Mouse (Mus musculus) MN1 (cell line): ENCODE data around the gene 1700017B05Rik.

Source experiments
- DNase-seq: peaks from one replicate; pipeline ENCODE4 v3.0.0-alpha.2; 2016; ENCODE audit warnings: low spot score

The 1700017B05Rik gene

GRCm38 (mm10) chr9:57271837-57272562 lies 9.6 kb upstream of the 1700017B05Rik start:
- DNase-seq, result no peak

- DNase-seq, result no peak
These were observed 8.7 kb upstream of the 1700017B05Rik start for GRCm38 (mm10) chr9:57271081-57271480.

DNA sequence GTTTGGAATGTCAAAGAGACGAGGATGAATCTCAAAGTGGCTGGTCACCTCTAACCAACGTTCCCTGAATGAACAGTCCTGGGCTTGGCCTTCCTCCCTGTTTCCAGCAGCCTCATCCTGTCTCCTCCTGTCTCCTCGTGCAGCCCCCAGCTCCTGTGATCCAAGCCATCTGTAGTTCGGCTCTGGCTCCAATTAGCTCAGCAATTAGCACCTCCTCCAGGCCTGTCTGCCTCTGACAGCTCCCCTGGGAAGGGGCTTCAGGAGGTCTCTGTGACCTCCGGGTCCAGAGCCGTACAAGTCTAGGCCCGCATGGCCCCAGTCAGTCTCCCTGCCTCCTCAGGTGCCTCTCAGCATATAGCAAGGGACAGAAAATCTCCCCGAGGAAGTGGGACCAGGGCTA lies 8.0 kb upstream of the 1700017B05Rik start:
- DNase-seq, result no peak

DNA sequence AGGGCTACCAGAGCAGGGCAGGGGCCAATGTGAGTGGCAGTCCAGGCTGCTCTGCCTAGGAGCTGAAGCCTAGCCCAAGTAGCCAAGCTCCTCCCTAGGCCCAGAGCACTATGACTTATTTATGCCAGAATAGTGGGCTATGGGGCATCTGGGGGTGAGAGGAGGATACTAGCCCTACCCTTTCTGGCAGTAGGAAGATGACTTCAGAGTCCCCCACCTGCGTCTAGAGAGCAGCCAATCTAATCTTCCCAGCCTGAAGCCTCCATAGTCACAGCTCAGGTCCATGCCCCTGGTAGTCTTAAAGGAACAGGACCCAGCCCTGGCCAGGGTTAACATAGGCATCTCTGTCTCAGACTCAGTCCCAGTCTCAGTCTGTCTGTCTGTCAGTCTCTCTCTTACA lies 7.0 kb upstream of the 1700017B05Rik start:
- DNase-seq, result no peak

DNA sequence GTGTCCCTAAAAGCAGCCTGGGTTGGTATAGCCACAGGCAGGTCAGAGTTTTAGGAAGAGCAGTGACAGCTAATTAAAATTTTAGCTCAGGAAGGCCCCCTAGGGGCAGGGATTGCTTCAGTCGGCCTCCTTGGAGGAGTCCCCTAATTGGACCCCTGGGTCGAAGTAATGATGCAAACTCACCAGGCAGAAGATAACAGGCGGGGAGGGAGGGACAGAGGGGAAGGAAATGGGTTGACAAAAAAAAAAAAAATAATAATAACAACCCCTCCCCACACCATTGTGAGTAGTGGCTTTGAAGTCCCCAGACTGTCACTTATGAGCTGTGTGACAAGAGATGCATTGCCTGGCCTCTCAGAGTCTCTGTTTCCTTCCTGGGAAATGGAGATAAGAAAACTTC lies 6.2 kb upstream of the 1700017B05Rik start:
- no peak for DNase-seq

GRCm38 (mm10) chr9:57268078-57268477 lies 5.7 kb upstream of the 1700017B05Rik start:
- no peak for DNase-seq

GRCm38 (mm10) chr9:57267421-57267820 lies 5.0 kb upstream of the 1700017B05Rik start:
- no peak for DNase-seq

- no peak for DNase-seq
These were observed 2.7 kb upstream of the 1700017B05Rik start for GRCm38 (mm10) chr9:57265125-57265524.

GRCm38 (mm10) chr9:57262795-57263684 lies 628 bp upstream of the 1700017B05Rik start:
- DNase-seq, result no peak

DNA sequence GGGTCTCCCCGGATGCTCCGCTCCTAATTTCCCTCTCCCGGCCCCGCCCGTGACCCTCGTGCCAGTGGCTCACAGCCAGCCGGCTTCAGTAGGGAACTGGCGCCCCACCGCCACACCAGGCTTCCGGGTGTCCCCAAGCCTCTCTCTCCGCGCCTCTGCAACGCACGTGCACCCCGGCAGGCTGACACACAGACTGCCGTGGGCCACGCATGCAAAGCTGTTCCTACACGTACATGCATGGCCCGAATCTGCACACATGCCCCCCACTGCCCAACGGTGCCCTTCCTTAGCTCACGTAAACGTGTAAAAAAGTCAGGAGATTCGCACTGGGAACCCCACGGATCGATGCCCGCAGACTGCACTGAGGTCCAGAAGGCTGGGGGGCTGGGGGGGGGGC lies 898 bp downstream of the 1700017B05Rik start:
- DNase-seq, result peak; percentile 43

DNA sequence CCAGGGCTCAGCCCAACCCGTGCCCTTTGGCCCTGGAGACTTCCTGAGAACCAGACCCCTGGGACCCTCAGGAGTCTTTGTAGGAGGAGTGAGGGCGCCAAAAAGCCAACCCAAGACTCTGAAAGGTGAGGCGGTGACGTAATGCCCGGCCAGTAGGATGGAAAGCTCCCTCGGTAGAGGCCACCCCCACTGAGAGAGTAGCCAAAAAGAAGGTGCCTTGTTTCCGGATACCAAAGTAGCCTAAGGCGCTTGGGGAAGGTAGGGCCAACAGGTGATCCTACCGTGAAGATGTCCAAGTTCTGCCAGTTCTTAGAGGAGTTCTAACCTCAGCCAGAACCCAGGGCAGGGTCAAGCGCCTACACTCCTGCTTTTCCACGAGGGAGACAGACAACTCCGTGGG lies 1.5 kb downstream of the 1700017B05Rik start:
- no peak for DNase-seq

- peak; percentile 94 for DNase-seq
These were observed 2.7 kb downstream of the 1700017B05Rik start for GRCm38 (mm10) chr9:57259736-57260135.

DNA sequence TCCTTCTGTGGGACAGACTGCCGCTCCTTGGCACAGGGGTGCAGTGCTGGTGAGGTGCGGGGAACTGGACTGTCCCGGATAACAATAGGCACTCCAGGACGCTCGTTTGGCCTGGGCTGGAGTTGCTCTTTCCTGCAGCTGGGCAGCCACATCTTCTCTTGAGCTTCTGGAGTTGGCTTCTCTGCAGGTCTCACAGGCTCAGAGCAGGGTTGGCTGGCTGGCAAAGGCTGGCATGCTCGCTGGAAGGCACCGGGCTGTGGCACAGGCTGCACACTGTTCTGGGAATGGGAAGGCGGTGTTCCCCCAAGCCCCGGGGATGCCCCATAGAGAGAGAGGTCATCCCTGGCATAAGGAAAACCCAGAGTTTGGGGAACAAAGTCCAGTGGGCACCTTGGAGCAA lies 4.8 kb downstream of the 1700017B05Rik start:
- no peak for DNase-seq

DNA sequence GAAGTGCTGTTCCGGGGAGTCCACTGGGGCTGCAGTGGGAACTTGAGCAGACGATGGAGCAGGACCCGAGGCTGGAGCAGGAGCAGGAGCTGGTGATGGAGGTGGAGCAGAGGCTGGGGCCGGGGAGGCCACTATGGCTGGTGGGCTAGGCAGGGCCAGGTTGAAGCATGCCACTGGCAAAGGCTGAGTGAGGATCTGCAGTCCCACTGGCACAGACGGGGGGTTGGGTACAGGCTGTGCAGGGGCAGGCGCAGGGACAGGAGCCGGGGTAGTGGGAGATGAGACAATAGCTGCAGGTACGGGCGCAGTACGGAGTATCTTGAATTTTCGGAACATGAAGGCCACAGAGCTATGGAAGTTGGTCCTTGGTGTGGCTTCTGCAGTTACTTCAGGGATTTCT lies 5.6 kb downstream of the 1700017B05Rik start:
- no peak for DNase-seq

DNA sequence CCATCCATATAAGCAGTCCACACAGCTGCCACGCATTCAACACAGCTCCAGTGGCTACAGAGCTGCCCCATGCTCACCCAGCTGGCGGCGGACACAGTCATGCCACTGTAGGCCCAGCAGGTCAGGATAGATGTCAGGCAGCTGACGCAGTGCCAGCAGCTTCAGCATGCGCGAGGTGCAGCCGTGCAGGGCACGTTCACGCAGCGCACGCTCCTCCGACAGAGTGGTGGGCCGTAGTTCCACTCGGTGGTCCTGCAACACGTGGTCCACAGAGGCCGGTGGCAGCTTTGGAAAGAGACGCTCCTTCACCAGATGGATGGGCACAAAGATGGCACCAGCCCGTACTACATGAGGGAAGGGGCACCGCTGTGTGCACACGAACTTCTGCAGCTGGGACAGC lies 6.1 kb downstream of the 1700017B05Rik start:
- DNase-seq, result no peak

- no peak for DNase-seq
These were observed 7.5 kb downstream of the 1700017B05Rik start for GRCm38 (mm10) chr9:57254823-57255495.

DNA sequence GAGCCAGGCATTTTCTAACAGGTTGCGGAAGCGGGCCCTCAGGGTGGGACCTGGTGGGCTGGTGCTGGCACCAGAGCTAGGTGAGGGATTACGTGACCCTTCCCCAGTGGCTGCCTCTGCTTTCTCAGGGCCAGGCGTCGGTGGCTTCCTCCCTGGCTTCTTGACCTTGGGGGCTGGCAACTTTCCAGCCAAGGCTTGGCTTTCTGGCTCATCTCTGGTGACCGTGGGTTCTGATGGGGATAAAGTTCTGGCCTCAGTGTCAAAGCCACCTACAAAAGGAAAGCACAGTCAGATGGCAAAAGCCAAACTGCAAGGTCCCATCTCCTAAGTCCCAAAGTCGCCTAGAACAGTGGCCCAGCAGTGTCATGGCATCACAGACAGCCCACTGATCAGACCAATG lies 8.4 kb downstream of the 1700017B05Rik start:
- DNase-seq, result no peak

DNA sequence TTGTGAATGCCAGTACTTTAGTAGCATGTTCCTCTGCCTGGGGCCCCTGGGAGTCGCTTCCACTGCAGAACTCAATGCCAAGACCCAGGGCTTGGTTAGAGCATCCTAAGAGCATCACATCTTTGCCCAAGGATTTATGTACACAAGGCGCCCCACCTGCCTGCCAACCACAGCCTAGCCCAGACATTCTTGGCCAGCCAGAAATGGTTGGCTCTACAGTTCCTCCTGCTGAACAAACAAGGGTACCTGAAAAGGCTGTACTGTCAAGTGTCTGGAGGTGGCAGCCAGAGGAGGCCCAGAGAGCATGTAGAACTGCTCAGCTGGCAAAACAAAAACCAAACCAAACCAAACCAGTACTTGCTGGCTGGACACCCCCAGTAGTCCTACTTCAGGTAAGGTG lies 11.3 kb downstream of the 1700017B05Rik start:
- DNase-seq, result no peak

- no peak for DNase-seq
These were observed 12.4 kb downstream of the 1700017B05Rik start for GRCm38 (mm10) chr9:57250026-57250425.

- DNase-seq, result no peak
These were observed 14.1 kb downstream of the 1700017B05Rik start for GRCm38 (mm10) chr9:57248030-57248942.

- DNase-seq, result peak; percentile 61
These were observed 15.2 kb downstream of the 1700017B05Rik start for GRCm38 (mm10) chr9:57247201-57247671.
